Mouse (Mus musculus) lung, embryonic 15.5 days (tissue): ENCODE data around the gene Ncln. TPM values are rescaled to one million over a fixed set of nuclear protein-coding genes. Genes with fewer than 3 reads are reported as not detected.

Experiments
- ATAC-seq: fragments of 200-750 bp; cut with Nextera tagmentation; 2 replicates; pipeline ENCODE4 v1.8.0; 2017; ENCODE audit warnings: moderate number of reproducible peaks, borderline replicate concordance; ENCODE audit not compliant: low FRiP score, low TSS enrichment; ENCODE audit errors: extremely low read depth
- H3K27ac ChIP-seq: fragments of 300-500 bp; sonication (generic); 2 replicates; pipeline ENCODE4 v1.5.1; 2015; ENCODE audit warnings: moderate library complexity, mild to moderate bottlenecking, inconsistent platforms
- H3K27me3 ChIP-seq: fragments of 300-500 bp; sonication (generic); 2 replicates; pipeline ENCODE4 v1.6.1; 2015; ENCODE audit warnings: inconsistent platforms
- H3K36me3 ChIP-seq: fragments of 300-500 bp; sonication (generic); 2 replicates; pipeline ENCODE4 v1.6.1; 2015; ENCODE audit warnings: inconsistent platforms
- H3K4me1 ChIP-seq: fragments of 300-500 bp; sonication (generic); 2 replicates; pipeline ENCODE4 v1.6.1; 2015; ENCODE audit warnings: inconsistent platforms
- H3K4me2 ChIP-seq: fragments of 300-500 bp; sonication (generic); 2 replicates; pipeline ENCODE4 v1.6.1; 2015; ENCODE audit warnings: inconsistent platforms, mild to moderate bottlenecking, moderate library complexity
- H3K4me3 ChIP-seq: fragments of 300-500 bp; sonication (generic); 2 replicates; pipeline ENCODE4 v1.5.1; 2015; ENCODE audit warnings: mild to moderate bottlenecking, inconsistent platforms
- H3K9ac ChIP-seq: fragments of 300-500 bp; sonication (generic); 2 replicates; pipeline ENCODE4 v1.6.1; 2015; ENCODE audit warnings: inconsistent platforms
- H3K9me3 ChIP-seq: fragments of 300-500 bp; sonication (generic); 2 replicates; pipeline ENCODE4 v1.6.1; 2016; ENCODE audit warnings: inconsistent platforms
- WGBS: fragments of 180-500 bp; shearing (Covaris S2); methylation state at CpG from one replicate; pipeline ENCODE4 v1.1.7; 2015; 5-methylcytosine and 5-hydroxymethylcytosine counted together
- polyA plus RNA-seq: library from polyadenylated mRNA; unstranded; fragments of >200 nt; fragmentation: Nextera tagmentation; extraction: Ambion mirVana; gene quantifications from 2 replicates; pipeline ENCODE4 v1.2.1, GENCODE M21; 2015

Ncln gene
- polyA plus RNA-seq, 1 experiment from 2014 or later, result 81.8 TPM

DNA sequence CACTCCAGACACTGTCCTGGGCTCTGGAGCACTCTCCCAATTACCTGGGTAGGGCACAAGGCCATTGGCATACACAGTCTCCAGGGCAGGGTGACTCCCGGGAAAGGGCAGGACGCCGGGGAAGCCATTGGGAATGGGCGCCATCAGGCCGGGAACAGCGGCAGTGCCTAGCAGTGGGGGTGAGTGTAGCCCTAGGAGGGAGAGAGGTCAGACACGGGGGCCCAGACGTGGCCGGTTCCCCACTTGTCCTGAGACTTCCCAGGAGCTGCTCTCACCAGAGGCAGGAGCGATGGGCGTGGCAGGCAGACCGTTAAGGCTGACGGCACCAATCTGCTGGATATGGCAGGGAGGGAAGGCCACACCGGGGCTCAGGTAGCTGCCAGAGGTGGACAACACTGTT lies 29.3 kb downstream of the Ncln start:
- H3K9ac ChIP-seq, result no peak overlapping the region
- H3K4me1 ChIP-seq, result peaks cover 21% of the 10 kb centered on the region
- H3K4me3 ChIP-seq, result no peak overlapping the region
- no peaks in the 10 kb centered on the region for H3K9me3 ChIP-seq
- no peak for ATAC-seq
- no peak overlapping the region for H3K4me2 ChIP-seq
- peaks cover 87% of the 10 kb centered on the region for H3K27me3 ChIP-seq
- no peaks in the 10 kb centered on the region for H3K36me3 ChIP-seq
- H3K27ac ChIP-seq, result no peak overlapping the region
- WGBS, result 53% methylated on average over 14 of the region's 14 CpGs

DNA sequence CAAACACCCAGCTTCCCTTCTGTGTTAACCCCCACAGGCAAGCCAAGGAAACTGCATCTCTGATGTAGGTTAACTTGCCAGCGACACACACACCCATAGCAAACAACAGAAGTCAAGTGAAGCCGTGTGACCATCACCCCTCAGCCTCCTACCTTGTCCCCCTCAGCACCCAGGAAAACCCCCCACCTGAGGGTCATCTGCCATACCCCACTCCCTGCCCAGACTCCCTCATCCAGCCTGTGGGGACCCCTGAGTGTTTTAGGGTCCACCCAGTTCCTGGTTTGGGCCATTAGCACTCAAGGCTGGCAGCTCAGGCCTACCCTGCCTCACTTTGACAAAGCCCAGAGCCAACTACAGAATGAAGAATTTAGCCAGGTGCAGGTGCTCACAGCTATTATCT lies 30.1 kb downstream of the Ncln start:
- WGBS, result 63% methylated on average over 2 of the region's 2 CpGs
- peaks cover 25% of the 10 kb centered on the region for H3K4me1 ChIP-seq
- no peaks in the 10 kb centered on the region for H3K36me3 ChIP-seq
- peaks cover 88% of the 10 kb centered on the region for H3K27me3 ChIP-seq
- no peak overlapping the region for H3K4me2 ChIP-seq
- ATAC-seq, result no peak
- H3K9me3 ChIP-seq, result no peaks in the 10 kb centered on the region
- H3K9ac ChIP-seq, result no peak overlapping the region
- no peak overlapping the region for H3K27ac ChIP-seq
- H3K4me3 ChIP-seq, result no peak overlapping the region

DNA sequence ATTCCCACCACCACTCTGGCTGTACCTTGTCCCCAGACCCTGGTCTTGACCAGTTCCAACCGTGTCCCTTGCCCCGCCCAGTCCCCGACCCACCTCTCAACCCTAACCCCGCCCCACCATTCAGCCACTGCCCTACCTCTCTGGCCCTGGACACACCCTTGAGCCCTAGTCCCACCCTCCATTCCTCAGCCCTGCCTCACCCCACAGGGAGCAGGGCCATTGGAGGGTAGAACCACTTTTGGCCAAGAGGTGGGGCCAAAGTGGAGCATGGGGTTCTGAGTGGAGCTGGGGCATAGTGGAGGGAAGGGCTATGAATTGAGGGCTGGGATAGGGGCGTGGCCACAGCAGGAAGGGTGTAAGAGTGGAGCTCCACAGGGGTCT lies 30.9 kb downstream of the Ncln start:
- Histone ChIP-seq H3K9ac (no peak overlapping the region), H3K27me3 (peaks cover 89% of the 10 kb centered on the region), H3K9me3 (no peaks in the 10 kb centered on the region), H3K4me2 (peak overlapping the region; percentile 69), H3K27ac (no peak overlapping the region), H3K36me3 (no peaks in the 10 kb centered on the region), H3K4me3 (no peak overlapping the region), H3K4me1 (peaks cover 25% of the 10 kb centered on the region)
- whole genome bisulfite sequencing, result 6% methylated on average over 5 of the region's 5 CpGs
- peak; percentile 29 for ATAC-seq

DNA sequence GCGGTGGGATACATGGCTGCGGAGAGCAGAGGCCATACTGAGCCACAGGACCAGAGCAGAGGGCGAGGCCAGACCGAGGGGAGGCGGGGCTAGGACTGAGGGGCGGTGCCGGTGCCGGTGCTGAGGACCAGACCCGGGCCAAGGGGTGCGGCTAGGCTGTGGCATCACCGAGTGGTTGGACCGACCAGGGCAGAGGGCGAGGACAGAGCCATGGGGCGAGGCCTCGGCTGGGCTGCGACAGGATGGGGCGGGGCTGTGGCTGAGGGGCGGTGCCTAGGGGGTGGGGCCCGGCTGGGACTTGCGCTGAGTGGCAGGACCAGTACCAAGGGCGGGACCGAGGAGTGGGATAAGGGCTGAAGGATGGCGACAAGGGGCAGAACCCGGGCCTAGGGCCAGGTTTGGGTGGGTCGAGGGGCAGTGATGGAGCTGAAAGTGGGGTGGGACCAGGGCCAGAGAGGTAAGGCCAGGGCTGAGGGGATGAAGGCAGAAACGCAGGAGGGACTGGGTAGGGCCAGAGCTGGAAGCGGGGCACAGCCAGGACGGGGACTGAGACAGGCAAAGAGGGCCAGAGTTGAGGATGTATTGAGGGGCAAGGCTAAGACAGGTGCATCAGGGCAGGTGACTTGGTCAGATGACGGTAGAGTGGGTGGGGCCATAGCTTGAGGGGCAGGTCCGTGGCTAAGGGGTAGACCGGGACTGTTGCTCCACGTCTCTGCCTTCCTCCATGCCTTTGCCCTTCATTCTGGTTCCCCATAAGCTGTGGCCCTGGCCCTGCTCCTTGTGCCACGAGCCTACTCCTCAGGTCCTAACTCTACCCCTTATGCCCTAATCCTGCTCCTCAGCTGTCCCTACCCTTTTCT lies 31.6 kb downstream of the Ncln start:
- peak overlapping the region; percentile 69 for H3K4me2 ChIP-seq
- H3K9me3 ChIP-seq, result no peaks in the 10 kb centered on the region
- H3K9ac ChIP-seq, result no peak overlapping the region
- 2% methylated on average over 33 of the region's 33 CpGs for WGBS
- H3K4me1 ChIP-seq, result peaks cover 25% of the 10 kb centered on the region
- H3K36me3 ChIP-seq, result no peaks in the 10 kb centered on the region
- no peak overlapping the region for H3K27ac ChIP-seq
- H3K27me3 ChIP-seq, result peaks cover 92% of the 10 kb centered on the region
- peak; percentile 79 for ATAC-seq
- H3K4me3 ChIP-seq, result peak overlapping the region; percentile 37

DNA sequence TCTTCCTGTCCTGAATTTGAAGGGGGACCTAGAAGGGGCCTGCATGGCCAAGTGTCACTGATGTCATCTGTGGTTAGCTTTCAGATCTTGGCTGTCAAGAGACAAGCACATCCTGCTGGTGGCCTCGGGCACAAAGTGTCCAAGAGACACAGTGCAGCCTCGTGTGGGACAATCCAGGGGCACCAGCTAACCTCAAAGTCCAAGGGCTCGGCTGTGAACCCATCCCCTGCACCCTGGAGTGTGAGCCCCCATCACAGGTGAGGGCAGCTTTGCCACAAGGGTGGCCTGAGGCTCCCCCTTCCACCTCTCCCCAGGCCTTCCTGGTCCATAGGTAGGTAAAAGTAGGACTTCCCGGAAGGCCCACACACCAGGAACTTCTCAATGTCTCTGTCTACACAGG lies 32.7 kb downstream of the Ncln start:
- Histone ChIP-seq H3K4me2 (no peak overlapping the region), H3K27me3 (peaks cover 99% of the 10 kb centered on the region), H3K9ac (no peak overlapping the region), H3K36me3 (no peaks in the 10 kb centered on the region), H3K4me3 (no peak overlapping the region), H3K9me3 (no peaks in the 10 kb centered on the region), H3K4me1 (peaks cover 25% of the 10 kb centered on the region), H3K27ac (no peak overlapping the region)
- ATAC-seq, result no peak
- WGBS, result 57% methylated on average over 4 of the region's 4 CpGs

DNA sequence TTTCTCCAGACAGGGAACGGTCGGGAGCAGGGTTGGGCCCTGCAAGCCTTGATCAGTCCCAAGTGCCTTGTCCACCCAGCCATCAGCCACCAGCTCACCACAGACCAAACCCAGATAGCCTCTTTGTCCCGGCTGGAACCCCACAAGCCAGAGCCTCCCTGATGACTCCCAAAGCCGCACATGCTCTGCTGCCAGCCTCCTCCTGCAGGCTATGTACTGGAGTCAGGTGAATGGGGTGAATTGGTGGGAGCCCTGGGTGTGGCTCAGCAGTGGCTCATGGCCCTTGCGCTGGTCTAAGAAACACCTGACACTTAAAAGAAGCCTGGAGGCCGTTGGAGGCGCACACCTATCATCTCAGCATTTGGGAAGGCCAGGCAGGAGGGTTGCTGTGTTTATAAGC lies 33.3 kb downstream of the Ncln start:
- Histone ChIP-seq H3K27me3 (peaks cover 99% of the 10 kb centered on the region), H3K9ac (no peak overlapping the region)

DNA sequence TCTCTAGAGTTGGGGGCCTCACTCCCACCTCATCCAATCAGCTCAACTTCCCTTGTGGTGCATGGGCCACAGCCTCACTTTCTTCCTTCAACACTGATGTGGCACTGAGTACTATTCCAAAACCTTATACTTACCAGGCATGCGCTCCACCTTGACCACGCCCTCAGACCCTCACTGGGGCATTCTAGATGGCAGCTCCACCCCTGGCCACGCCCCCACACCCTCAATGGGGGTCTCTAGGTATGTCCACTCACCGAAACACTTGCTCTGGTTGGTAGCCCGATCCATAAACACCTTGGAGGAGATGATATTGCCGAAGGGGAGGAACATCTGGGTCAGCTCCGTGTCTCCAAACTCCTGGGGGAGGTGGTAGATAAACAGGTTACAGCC lies 33.8 kb downstream of the Ncln start:
- peak overlapping the region; percentile 44 for H3K4me2 ChIP-seq
- H3K27me3 ChIP-seq, result peaks cover 99% of the 10 kb centered on the region
- H3K4me3 ChIP-seq, result peak overlapping the region; percentile 8; the same call in 1 of the 2 replicates

More for the DNA sequence above, 33.3 kb downstream of the Ncln start:
- Histone ChIP-seq H3K4me3 (no peak overlapping the region), H3K4me2 (no peak overlapping the region), H3K4me1 (peaks cover 25% of the 10 kb centered on the region), H3K27ac (no peak overlapping the region), H3K9me3 (no peaks in the 10 kb centered on the region), H3K36me3 (no peaks in the 10 kb centered on the region)
- 78% methylated on average over 7 of the region's 7 CpGs for WGBS
- no peak for ATAC-seq

DNA sequence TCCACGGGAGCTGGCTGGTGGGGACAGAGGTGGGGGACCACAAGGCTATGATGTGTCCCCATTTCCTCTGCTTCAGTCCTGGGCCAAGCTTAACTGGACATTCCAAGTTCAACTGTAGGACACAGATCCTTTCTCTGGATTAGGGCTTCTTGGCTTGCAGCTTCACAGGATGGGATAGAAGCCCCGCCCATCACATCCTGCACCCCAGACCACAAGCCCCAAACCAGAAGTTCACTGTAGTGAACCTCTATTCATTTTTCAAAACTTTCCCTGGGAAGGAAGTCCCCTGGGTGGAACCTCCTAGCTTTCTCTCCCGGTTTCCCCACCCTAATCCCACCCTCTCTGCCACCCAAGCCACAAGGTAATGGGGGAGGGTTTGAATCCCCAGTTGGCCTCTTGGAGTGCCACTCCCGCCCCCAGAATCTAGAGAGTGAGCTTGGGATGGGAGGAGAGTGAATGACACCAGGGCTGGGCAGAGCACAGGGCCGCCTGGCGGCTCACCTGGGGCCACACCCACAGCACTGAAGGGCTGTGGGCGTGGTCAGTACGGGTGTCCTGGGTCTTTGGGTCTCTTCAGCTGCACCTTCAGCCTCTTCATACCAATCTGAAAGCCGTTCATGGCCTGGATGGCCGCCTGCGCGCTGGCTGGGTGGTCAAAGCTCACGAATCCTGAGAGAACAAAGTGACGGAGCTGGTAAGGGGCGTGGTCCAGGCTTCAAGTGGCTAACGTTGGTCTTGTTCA lies 34.3 kb downstream of the Ncln start:
- Histone ChIP-seq H3K27ac (no peak overlapping the region), H3K4me2 (peak overlapping the region; percentile 44), H3K9me3 (no peaks in the 10 kb centered on the region), H3K4me1 (peaks cover 25% of the 10 kb centered on the region), H3K27me3 (peaks cover 99% of the 10 kb centered on the region), H3K36me3 (no peaks in the 10 kb centered on the region), H3K9ac (no peak overlapping the region), H3K4me3 (peak overlapping the region; percentile 8; the same call in 1 of the 2 replicates)
- 3% methylated on average over 16 of the region's 16 CpGs for WGBS
- no peak for ATAC-seq

More for the DNA sequence above, 33.8 kb downstream of the Ncln start:
- Histone ChIP-seq H3K9me3 (no peaks in the 10 kb centered on the region), H3K27ac (no peak overlapping the region), H3K9ac (no peak overlapping the region), H3K4me1 (peaks cover 25% of the 10 kb centered on the region), H3K36me3 (no peaks in the 10 kb centered on the region)
- WGBS, result 38% methylated on average over 7 of the region's 7 CpGs
- ATAC-seq, result no peak

DNA sequence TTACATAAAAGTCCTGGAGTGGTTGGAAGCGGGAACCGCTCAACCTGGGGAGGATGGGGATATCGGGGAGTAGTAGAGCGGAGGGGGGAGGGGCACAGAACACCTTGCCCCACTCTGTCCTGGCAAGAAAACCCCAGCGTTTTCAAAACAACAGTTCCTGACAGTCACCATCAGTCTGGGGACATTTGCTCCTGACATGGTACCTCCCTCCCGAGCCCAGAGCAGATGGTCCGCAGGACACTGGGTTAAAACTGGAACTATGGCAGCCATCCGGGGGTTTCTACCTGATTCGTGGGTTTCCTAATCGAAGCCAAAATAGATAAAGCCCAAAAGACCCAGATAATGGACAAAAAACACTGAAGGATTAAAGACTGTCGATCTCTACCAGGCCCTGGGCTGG lies 35.2 kb downstream of the Ncln start:
- Histone ChIP-seq H3K9ac (no peak overlapping the region), H3K36me3 (no peaks in the 10 kb centered on the region), H3K4me1 (peaks cover 25% of the 10 kb centered on the region), H3K9me3 (no peaks in the 10 kb centered on the region), H3K27me3 (peaks cover 100% of the 10 kb centered on the region), H3K27ac (no peak overlapping the region), H3K4me2 (no peak overlapping the region), H3K4me3 (no peak overlapping the region)
- ATAC-seq, result no peak
- WGBS, result 30% methylated on average over 11 of the region's 11 CpGs

DNA sequence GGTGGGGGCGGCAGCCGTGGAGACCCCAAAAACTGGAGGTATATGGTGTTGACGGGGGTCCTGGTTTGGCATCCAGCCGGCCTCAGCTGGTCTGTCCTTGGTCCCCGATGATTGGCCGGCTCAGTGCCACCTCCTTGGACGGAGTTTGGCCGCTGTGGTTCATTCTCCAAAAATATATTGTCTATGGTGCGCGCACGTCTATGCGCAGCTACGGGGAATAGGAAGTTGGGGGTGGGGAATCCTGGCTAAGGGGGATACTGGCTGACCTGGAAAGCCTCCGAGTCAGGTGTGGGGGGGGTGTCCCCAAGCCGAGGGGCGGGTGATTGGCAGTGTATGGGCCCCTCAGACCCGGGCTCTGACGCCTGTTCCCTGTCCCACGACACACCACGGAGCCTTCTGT lies 35.7 kb downstream of the Ncln start:
- 30% methylated on average over 20 of the region's 20 CpGs for WGBS

DNA sequence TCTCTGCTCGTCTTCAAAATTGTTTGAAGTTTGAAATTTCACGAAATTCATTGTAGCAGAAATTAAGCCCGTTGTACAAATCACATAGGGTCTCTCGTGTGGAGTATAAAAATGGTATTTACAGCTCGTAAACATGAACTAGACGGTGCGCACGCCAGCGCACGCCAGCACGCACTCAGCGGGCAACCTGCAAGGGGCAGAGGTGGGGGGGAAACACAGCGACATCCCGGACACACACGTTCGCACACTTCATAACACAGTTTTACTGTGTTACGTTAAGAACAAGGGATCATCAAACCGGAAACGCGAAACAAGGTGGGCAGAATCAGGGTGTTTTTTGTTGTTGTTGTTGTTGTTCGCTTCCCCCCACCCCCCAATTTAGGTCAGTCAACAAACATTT lies 36.8 kb downstream of the Ncln start:
- Histone ChIP-seq H3K36me3 (no peaks in the 10 kb centered on the region), H3K9me3 (no peaks in the 10 kb centered on the region), H3K4me3 (no peak overlapping the region), H3K27me3 (peaks cover 100% of the 10 kb centered on the region), H3K9ac (no peak overlapping the region), H3K27ac (no peak overlapping the region), H3K4me1 (peaks cover 16% of the 10 kb centered on the region), H3K4me2 (no peak overlapping the region)
- ATAC-seq, result no peak
- whole genome bisulfite sequencing, result 59% methylated on average over 21 of the region's 21 CpGs

More for the DNA sequence above, 35.7 kb downstream of the Ncln start:
- peaks cover 25% of the 10 kb centered on the region for H3K4me1 ChIP-seq
- no peaks in the 10 kb centered on the region for H3K36me3 ChIP-seq
- H3K27ac ChIP-seq, result no peak overlapping the region
- H3K4me2 ChIP-seq, result no peak overlapping the region
- H3K4me3 ChIP-seq, result no peak overlapping the region
- H3K9ac ChIP-seq, result no peak overlapping the region
- peaks cover 100% of the 10 kb centered on the region for H3K27me3 ChIP-seq
- no peaks in the 10 kb centered on the region for H3K9me3 ChIP-seq
- no peak for ATAC-seq

DNA sequence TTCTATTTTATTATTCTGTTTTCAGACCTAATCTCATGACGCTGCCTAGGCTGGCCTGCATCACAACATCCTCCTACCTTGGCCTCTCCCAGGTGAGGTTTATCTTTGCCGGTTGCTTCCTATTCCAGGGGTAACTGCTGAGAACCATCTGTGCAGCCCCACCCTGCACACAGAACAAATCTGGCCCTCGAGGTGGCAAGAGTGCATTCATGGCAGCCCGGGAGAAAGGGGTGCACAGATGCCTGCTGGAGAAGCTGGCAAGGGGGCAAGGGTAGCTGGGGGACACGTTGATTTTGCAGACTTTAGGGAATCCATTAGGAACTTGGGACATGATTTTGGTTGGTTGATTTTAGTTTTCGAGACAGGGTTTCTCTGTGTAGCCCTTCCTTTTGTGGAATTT lies 37.9 kb downstream of the Ncln start:
- no peak overlapping the region for H3K27ac ChIP-seq
- H3K4me2 ChIP-seq, result no peak overlapping the region
- peaks cover 11% of the 10 kb centered on the region; the same call in 1 of the 2 replicates for H3K4me1 ChIP-seq
- no peaks in the 10 kb centered on the region for H3K36me3 ChIP-seq
- H3K4me3 ChIP-seq, result no peak overlapping the region
- ATAC-seq, result no peak
- peaks cover 100% of the 10 kb centered on the region for H3K27me3 ChIP-seq
- no peak overlapping the region for H3K9ac ChIP-seq
- no peaks in the 10 kb centered on the region for H3K9me3 ChIP-seq
- 74% methylated on average over 6 of the region's 6 CpGs for WGBS
